Mouse (Mus musculus) embryonic facial prominence, embryonic 10.5 days (tissue): ENCODE measurements around the gene Pycr1. TPM values are rescaled to one million over a fixed set of nuclear protein-coding genes. Genes with fewer than 3 reads are reported as not detected.

ENCODE experiments used
- DNase-seq: peaks from one replicate; pipeline ENCODE4 v3.0.0-alpha.2; 2017; ENCODE audit warnings: low spot score
- H3K27ac ChIP-seq: fragments of 300-500 bp; sonication (generic); replicated peaks from 2 replicates; pipeline ENCODE4 v1.5.1; 2016; ENCODE audit warnings: mild to moderate bottlenecking
- H3K27me3 ChIP-seq: fragments of 300-500 bp; sonication (generic); replicated peaks from 2 replicates; pipeline ENCODE4 v1.6.1; 2016; ENCODE audit warnings: low read depth, mild to moderate bottlenecking; ENCODE audit not compliant: poor library complexity, severe bottlenecking
- H3K36me3 ChIP-seq: fragments of 300-500 bp; sonication (generic); replicated peaks from 2 replicates; pipeline ENCODE4 v1.6.1; 2016; ENCODE audit warnings: mild to moderate bottlenecking, moderate library complexity
- H3K4me1 ChIP-seq: fragments of 300-500 bp; sonication (generic); 2 replicates; pipeline ENCODE4 v1.6.1; 2016
- H3K4me3 ChIP-seq: fragments of 300-500 bp; sonication (generic); 2 replicates; pipeline ENCODE4 v1.5.1; 2016; ENCODE audit warnings: mild to moderate bottlenecking, moderate library complexity
- H3K9me3 ChIP-seq: fragments of 300-500 bp; sonication (generic); 2 replicates; pipeline ENCODE4 v1.6.1; 2016; ENCODE audit warnings: mild to moderate bottlenecking
- WGBS: fragments of 180-500 bp; shearing (Covaris S2); methylation state at CpG from one replicate; pipeline ENCODE4 v1.1.7; 2016; 5-methylcytosine and 5-hydroxymethylcytosine counted together
- polyA plus RNA-seq: library from polyadenylated mRNA; unstranded; fragments of >200 nt; fragmentation: Nextera tagmentation; extraction: Ambion mirVana; gene quantifications from 2 replicates; pipeline ENCODE4 v1.2.1, GENCODE M21; 2016

The Pycr1 gene
- polyA plus RNA-seq, 1 experiment from 2014 or later = 32.7 TPM

- DNase-seq = peak; percentile 50
- H3K9me3 ChIP-seq = no peaks in the 10 kb centered on the region
- H3K4me1 ChIP-seq = peaks cover 22% of the 10 kb centered on the region
- peak within 1 kb of the TSS; percentile 39 for H3K4me3 ChIP-seq
- H3K27me3 ChIP-seq = peaks cover 41% of the 10 kb centered on the region
- WGBS = 4% methylated on average over 13 of the region's 13 CpGs
- no peak within 1 kb of the TSS for H3K27ac ChIP-seq
- no peaks in the 10 kb centered on the region for H3K36me3 ChIP-seq
Measured at GRCm38 (mm10) chr11:120648001-120648476, 4.5 kb upstream of the Pycr1 start, which contains the start of gene Myadml2. Gene Myadml2, minus strand, starts transcription at chr11:120648158.

- H3K4me3 ChIP-seq = peak overlapping the region; percentile 39; the same call in 1 of the 2 replicates
- H3K4me1 ChIP-seq = peaks cover 30% of the 10 kb centered on the region
- H3K27ac ChIP-seq = no peak overlapping the region
- 81% methylated on average over 35 of the region's 35 CpGs for WGBS
- no peak for DNase-seq
- peaks cover 49% of the 10 kb centered on the region for H3K27me3 ChIP-seq
- no peaks in the 10 kb centered on the region for H3K9me3 ChIP-seq
- no peaks in the 10 kb centered on the region for H3K36me3 ChIP-seq
Measured at GRCm38 (mm10) chr11:120647047-120647830, 3.7 kb upstream of the Pycr1 start.

DNA sequence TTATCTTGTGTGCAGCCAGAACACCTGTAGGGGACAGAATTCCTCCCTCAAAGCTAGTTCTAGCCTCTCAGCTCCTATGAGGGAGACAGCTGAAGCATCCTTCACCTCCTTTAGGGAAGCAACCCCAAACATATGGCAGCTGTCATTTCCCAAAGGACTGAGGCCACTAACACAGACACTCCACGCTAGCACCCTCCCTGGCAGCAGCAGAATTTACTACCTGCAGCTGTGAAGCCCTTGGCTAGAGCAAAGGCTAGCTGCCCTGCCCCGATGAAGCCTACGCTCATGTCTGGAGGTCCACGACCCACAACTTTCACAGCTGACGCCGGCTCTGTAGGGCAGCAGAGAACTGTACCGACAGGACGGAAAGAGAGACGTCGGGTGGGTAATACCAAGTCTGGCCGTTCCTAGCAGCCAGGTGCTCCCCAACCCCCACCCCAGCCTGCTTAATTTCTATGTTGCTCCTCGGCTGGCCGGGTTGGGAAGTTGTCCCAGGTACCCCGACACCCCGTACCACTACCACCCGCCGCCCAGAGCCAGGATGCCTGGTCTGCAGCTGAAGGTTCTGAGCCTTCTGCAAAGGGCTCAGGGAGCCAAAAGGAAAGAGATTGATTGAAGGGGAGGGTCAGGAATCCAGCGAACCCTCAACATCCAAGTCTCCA is 499 bp downstream of the Pycr1 start:
- Histone ChIP-seq H3K36me3 (no peaks in the 10 kb centered on the region), H3K27ac (peak overlapping the region; percentile 83), H3K4me3 (peak overlapping the region; percentile 68), H3K9me3 (no peaks in the 10 kb centered on the region), H3K4me1 (peaks cover 39% of the 10 kb centered on the region), H3K27me3 (peaks cover 52% of the 10 kb centered on the region)
- no peak for DNase-seq
- WGBS = 4% methylated on average over 18 of the region's 18 CpGs

DNA sequence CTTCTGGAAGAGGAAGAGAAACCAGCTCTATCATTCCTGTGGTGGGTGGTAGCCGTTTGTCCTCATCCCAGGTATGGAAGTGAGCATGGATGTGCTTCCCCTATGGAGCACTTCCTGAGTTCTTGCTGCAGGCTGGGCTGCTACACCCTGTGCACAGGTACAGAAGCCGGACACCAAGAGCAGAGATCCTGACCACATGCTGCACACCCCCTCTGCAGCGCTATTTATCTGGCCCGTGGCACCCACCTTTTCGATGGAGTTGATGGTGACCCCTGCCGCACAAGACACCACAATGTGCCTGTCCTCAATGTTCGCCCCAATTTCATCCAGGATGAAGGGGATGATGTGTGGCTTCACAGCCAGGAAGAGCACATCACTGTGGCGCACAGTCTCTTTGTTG is 1.7 kb downstream of the Pycr1 start:
- Histone ChIP-seq H3K36me3 (no peaks in the 10 kb centered on the region), H3K27me3 (peaks cover 40% of the 10 kb centered on the region), H3K9me3 (no peaks in the 10 kb centered on the region), H3K4me1 (peaks cover 31% of the 10 kb centered on the region), H3K27ac (no peak overlapping the region), H3K4me3 (no peak overlapping the region; the same call in 1 of the 2 replicates)
- DNase-seq = no peak
- WGBS = 90% methylated on average over 8 of the region's 8 CpGs

GRCm38 (mm10) chr11:120641255-120641654 is 2.3 kb downstream of the Pycr1 start:
- H3K27me3 ChIP-seq = peaks cover 34% of the 10 kb centered on the region
- peaks cover 31% of the 10 kb centered on the region for H3K4me1 ChIP-seq
- H3K36me3 ChIP-seq = no peaks in the 10 kb centered on the region
- 0 out of 2 replicates have a peak overlapping the region, but pooled peaks have one; percentile 5 for H3K27ac ChIP-seq
- H3K9me3 ChIP-seq = no peaks in the 10 kb centered on the region
- no peak overlapping the region for H3K4me3 ChIP-seq
- WGBS = 62% methylated on average over 9 of the region's 9 CpGs
- DNase-seq = no peak

DNA sequence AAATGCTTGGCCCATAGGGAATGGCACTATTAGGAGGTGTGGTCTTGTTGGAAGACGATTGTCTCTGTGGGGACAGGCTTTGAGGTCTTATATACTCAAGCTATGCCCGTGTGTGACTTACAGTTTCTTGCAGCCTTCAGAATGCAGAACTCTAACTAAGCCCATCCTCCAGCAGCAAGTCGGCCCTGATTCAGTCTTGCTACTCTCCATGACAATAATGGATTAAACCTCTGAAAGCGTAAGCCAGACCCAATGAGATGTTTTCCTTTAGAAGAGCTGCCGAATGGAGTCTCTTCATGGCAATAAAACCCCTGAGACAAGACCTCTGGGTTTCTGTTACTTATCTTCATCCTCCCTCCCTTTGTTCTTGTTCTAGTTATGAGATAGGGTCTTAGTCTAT is 8.8 kb downstream of the Pycr1 start:
- Histone ChIP-seq H3K4me1 (peaks cover 32% of the 10 kb centered on the region), H3K4me3 (no peak overlapping the region), H3K9me3 (no peaks in the 10 kb centered on the region), H3K27ac (no peak overlapping the region), H3K27me3 (no peaks in the 10 kb centered on the region), H3K36me3 (peaks cover 7% of the 10 kb centered on the region)
- WGBS = 84% methylated on average over 5 of the region's 5 CpGs
- no peak for DNase-seq

DNA sequence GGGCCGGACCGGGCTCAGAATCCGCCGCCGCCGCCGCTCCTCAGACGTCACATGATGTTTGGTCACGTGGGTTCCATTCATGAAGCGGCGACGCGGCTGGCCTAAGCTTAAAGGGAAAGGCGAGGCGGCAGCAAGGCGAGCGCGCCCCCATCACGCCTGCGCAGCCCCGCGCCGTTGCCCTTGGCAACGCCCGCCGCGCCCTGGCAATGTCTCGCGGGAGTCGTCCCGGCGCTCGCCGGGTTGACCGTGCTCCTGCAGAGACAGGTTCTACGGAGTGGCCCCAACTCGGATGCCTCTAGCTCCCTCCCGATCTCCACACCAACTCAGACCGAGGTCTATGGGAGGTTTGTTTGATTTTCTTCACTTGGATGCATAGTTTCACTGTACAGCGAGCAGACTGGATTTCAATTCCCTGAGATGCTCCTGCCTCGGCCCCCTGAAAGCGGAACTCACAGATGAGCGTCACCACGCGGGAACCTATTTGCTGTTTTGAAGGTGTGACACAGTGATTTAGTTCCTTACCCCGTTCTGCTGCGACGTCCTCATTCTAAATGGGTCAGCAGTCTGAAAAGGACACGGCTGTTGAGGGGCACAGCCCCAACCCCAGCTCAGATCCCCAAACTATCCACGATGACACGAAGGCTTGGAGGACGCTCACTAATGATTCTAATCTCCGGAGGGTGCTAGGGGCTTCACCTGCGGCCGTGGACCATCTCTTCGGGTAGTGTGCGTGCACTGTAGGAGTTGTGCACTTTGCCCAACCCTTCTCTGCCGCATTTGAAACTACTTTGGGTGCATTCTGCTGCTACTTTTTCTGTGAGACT is 9.8 kb downstream of the Pycr1 start, which contains the start of gene Mafg:
Gene Mafg (minus strand): TSS at position 81 of the 824 bp plus-strand sequence.
- Histone ChIP-seq H3K9me3 (no peaks in the 10 kb centered on the region), H3K4me1 (peaks cover 39% of the 10 kb centered on the region), H3K36me3 (peaks cover 18% of the 10 kb centered on the region), H3K4me3 (peak within 1 kb of the TSS; percentile 99), H3K27me3 (no peaks in the 10 kb centered on the region), H3K27ac (peak within 1 kb of the TSS; percentile 97)
- DNase-seq = peak; percentile 97
- 11% methylated on average over 58 of the region's 58 CpGs for WGBS

GRCm38 (mm10) chr11:120632559-120633519 is 10.7 kb downstream of the Pycr1 start:
- peaks cover 39% of the 10 kb centered on the region for H3K4me1 ChIP-seq
- peak; percentile 78 for DNase-seq
- WGBS = under 1% methylated on average over 116 of the region's 116 CpGs

DNA sequence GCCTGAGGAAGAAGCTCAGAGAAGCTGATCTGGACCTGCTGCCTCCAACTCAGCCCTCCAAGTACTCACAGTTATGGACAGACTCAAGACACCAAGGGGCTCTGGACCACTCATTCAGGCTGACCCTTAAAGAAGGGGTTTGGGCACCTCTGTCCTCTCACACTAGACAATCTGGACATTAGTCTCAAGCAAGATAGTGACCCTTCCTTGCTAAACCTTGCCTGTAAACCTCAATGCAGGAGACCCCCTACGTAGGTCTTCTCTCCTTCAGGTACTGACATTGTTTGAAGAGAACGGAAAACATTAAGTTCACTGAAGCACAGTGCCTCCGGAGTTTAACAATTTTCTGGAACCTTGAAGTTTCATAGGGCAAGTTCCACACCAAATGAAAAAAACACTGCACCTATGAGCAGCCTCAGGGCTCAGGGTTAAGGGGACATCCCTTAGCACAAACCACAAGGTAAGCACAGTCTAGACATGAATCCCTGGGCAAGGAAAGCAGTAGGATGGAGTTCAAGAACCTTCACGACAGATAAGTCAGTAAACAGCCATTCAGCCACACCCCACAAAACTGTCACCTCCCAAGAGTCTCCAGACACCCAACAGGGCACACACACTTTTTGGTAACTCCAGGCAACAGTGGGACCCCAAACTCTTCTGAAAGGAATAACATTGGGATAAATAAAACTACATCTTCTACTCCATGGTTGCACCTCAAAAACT is 11.7 kb downstream of the Pycr1 start:
- WGBS = 71% methylated on average over 4 of the region's 4 CpGs
- Histone ChIP-seq H3K4me3 (peak overlapping the region; percentile 99), H3K27me3 (no peaks in the 10 kb centered on the region), H3K27ac (peak overlapping the region; percentile 97), H3K36me3 (peaks cover 34% of the 10 kb centered on the region), H3K4me1 (peaks cover 39% of the 10 kb centered on the region), H3K9me3 (no peaks in the 10 kb centered on the region)
- no peak for DNase-seq

More at GRCm38 (mm10) chr11:120632559-120633519, 10.7 kb downstream of the Pycr1 start:
- Histone ChIP-seq H3K36me3 (peaks cover 24% of the 10 kb centered on the region), H3K4me3 (peak overlapping the region; percentile 99), H3K27ac (peak overlapping the region; percentile 97), H3K9me3 (no peaks in the 10 kb centered on the region), H3K27me3 (no peaks in the 10 kb centered on the region)

GRCm38 (mm10) chr11:120630881-120631725 is 12.5 kb downstream of the Pycr1 start:
- Histone ChIP-seq H3K27me3 (no peaks in the 10 kb centered on the region), H3K36me3 (peaks cover 41% of the 10 kb centered on the region), H3K27ac (peak overlapping the region; percentile 42), H3K4me1 (peaks cover 39% of the 10 kb centered on the region), H3K9me3 (no peaks in the 10 kb centered on the region), H3K4me3 (peak overlapping the region; percentile 99)
- DNase-seq = no peak
- 49% methylated on average over 7 of the region's 7 CpGs for WGBS
